Mouse (Mus musculus): ENCODE results near the gene Zbtb20.

DNA sequence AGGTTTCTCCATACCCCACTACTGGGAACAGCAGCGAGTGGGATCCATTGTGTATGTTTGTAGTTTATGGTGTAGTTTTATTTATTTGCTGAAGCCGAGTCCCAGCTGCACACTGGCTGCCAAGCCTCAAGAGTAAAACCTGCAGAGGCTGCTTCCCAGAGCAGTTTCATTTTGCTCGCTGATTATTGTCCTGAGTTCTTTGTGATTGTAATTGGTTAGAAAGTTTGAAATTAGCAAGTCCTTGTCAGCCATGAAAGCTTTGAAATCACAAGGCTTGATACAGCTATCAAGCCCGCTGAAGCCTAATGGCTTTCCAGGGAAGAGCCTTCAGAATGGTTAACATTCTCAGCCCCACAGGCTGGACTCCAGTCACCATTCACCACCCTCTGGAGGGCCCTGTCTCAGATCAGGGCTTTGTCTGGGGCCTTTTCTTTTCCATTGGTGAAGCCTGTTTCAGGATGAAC is 434.3 kb downstream of the Zbtb20 start:
- no peak for TF ChIP-seq POLR2A (IDR thresholded peaks at IDR 0.05; ENCODE audit: control insufficient read depth, low read depth, low read length)
- no peak for TF ChIP-seq CTCF (IDR thresholded peaks at IDR 0.05; ENCODE audit: control insufficient read depth, insufficient read depth, insufficient replicate concordance, low read depth, low read length)
